Mouse (Mus musculus) ES-E14 (cell line): ENCODE results near the gene Wdfy2. TPM values are rescaled to one million over a fixed set of nuclear protein-coding genes. Genes with fewer than 3 reads are reported as not detected.

Experiments used
- DNase-seq: peaks from one replicate; pipeline ENCODE4 v3.0.0-alpha.2; 2013; ENCODE audit warnings: low read depth, low spot score
- H3K27ac ChIP-seq: 2 replicates; pipeline ENCODE4 v1.5.1; 2012; ENCODE audit warnings: low read depth, mild to moderate bottlenecking, low read length, moderate library complexity, mixed read lengths; ENCODE audit not compliant: poor library complexity, insufficient read depth, severe bottlenecking
- H3K36me3 ChIP-seq: 2 replicates; pipeline ENCODE4 v1.6.1; 2012; ENCODE audit warnings: mild to moderate bottlenecking, low read length, moderate library complexity, mixed read lengths; ENCODE audit not compliant: control insufficient read depth, poor library complexity, insufficient read depth, severe bottlenecking
- H3K4me1 ChIP-seq, 2 experiments: fragments of 150-350 bp in 1 of 2; sonication (generic) in 1 of 2; 2 replicates each; pipeline ENCODE4 v1.6.1; 2012; ENCODE audit warnings: low read length in 2 of 2, mild to moderate bottlenecking in 1 of 2, mixed read lengths in 1 of 2; ENCODE audit not compliant: control insufficient read depth in 2 of 2, insufficient read depth in 2 of 2, poor library complexity in 1 of 2
- H3K4me3 ChIP-seq, 2 experiments: fragments of 150-350 bp in 1 of 2; sonication (generic) in 1 of 2; 2 replicates each; pipeline ENCODE4 v1.5.1; 2012; ENCODE audit warnings: low read length in 2 of 2, low read depth in 1 of 2, mild to moderate bottlenecking in 1 of 2, mixed read lengths in 1 of 2; ENCODE audit not compliant: insufficient read depth in 1 of 2, poor library complexity in 1 of 2, severe bottlenecking in 1 of 2
- H3K9ac ChIP-seq: 2 replicates; pipeline ENCODE4 v1.6.1; 2012; ENCODE audit warnings: low read depth, mild to moderate bottlenecking, low read length, mixed read lengths; ENCODE audit not compliant: poor library complexity, insufficient read depth, severe bottlenecking
- H3K9me3 ChIP-seq: fragments of 150-350 bp; sonication (generic); 2 replicates; pipeline ENCODE4 v1.6.1; 2012; ENCODE audit warnings: low read depth, mild to moderate bottlenecking, low read length; ENCODE audit not compliant: control insufficient read depth, insufficient read depth
- CHD2 ChIP-seq: IDR thresholded peaks from 2 replicates; pipeline ENCODE4 v1.6.1; 2014; ENCODE audit warnings: mild to moderate bottlenecking, low read depth, low read length, inconsistent platforms
- HCFC1 ChIP-seq: IDR thresholded peaks from 2 replicates; pipeline ENCODE4 v1.6.1; 2012; ENCODE audit warnings: low read length, inconsistent platforms, borderline replicate concordance; ENCODE audit not compliant: insufficient read depth
- MAFK ChIP-seq: IDR thresholded peaks from 2 replicates; pipeline ENCODE4 v1.6.1; 2014; ENCODE audit warnings: mild to moderate bottlenecking, low read depth, low read length, inconsistent platforms; ENCODE audit not compliant: insufficient read depth
- ZC3H11A ChIP-seq: IDR thresholded peaks from 2 replicates; pipeline ENCODE4 v1.6.1; 2012; ENCODE audit warnings: low read depth, mild to moderate bottlenecking, inconsistent platforms, low read length, borderline replicate concordance
- ZNF384 ChIP-seq: IDR thresholded peaks from 2 replicates; pipeline ENCODE4 v1.6.1; 2012; ENCODE audit warnings: low read depth, low read length, inconsistent platforms
- in situ Hi-C, 2 experiments: fragments of 600-800 bp; cut with MboI; formaldehyde crosslinking; loops; one replicate each; pipeline ENCODE4 v1.15.1; 2025; ENCODE audit warnings: low sequenced_read_pairs in 2 of 2, inconsistent platforms in 1 of 2; ENCODE audit not compliant: unreplicated experiment in 2 of 2
- total RNA-seq: library from RNA; depleted of rRNA; stranded (reverse); fragments of 300-350 nt; gene quantifications from 2 replicates; pipeline ENCODE4 v1.2.3, GENCODE M21; 2012

The Wdfy2 gene
- total RNA-seq, 1 experiment, result 7.0 TPM

DNA sequence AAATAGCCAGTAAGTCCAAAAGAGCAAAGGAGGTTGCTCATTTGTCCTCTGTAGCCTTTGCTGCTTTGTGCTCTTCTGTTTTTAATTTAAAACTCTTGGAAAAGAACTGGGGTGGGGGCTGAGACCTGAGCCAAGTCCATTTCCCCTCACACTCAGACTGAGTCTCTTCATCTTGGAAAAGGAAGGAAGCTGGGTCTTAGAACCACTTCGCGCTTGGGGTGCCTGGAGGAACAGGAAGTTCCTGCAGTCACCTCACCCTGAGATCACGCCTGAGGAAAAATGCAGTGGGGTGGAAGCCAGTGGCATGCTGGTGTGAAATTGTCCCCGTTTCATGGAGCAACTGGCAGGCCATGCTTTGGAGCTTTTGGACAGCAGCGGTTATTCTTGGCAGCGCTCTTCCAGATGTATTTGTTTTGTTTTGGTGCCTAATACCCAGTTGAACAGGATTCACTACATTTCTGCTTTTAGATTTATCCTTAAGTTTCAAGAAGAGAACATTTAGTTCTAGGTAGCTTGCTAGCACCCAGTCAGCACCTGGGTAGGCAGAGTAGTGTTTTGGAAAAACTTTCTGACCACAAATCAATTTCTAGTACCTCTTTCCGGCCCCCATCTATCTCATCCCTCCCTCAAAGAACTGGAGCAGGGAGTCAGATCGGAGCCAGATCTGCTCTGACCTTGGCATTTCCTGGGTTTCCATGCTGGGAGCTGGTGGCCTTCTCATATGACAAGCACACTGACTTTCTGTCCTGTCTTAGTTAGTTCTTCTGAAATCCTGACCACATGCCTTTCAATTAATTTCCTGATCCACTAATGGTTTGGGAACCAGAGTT is 7.7 kb downstream of the Wdfy2 start:
- H3K4me1 ChIP-seq, result no peaks in the 10 kb centered on the region
- H3K36me3 ChIP-seq, result no peaks in the 10 kb centered on the region
- H3K27ac ChIP-seq, result no peak overlapping the region
- DNase-seq, result no peak
- in situ Hi-C loops, result no loop called here
- no peaks in the 10 kb centered on the region for H3K9me3 ChIP-seq
- no peak overlapping the region for H3K9ac ChIP-seq
- TF ChIP-seq HCFC1 (no peak), ZC3H11A (no peak)
- H3K4me3 ChIP-seq, result no peak overlapping the region

GRCm38 (mm10) chr14:62850980-62851379 is 13.5 kb downstream of the Wdfy2 start:
- peaks cover 0 to 2% of the 10 kb centered on the region in 2 experiments; a peak in 1 of 4 replicates for H3K4me1 ChIP-seq
- no peaks in the 10 kb centered on the region for H3K36me3 ChIP-seq
- no peak overlapping the region for H3K4me3 ChIP-seq
- no peaks in the 10 kb centered on the region for H3K9me3 ChIP-seq
- H3K27ac ChIP-seq, result no peak overlapping the region
- DNase-seq, result no peak
- in situ Hi-C loops, result no loop called here
- TF ChIP-seq HCFC1 (no peak), CHD2 (no peak)
- no peak overlapping the region for H3K9ac ChIP-seq

GRCm38 (mm10) chr14:62852840-62853239 is 15.4 kb downstream of the Wdfy2 start:
- no peaks in the 10 kb centered on the region for H3K36me3 ChIP-seq
- TF ChIP-seq ZC3H11A, result no peak
- no peak for TF ChIP-seq ZNF384
- TF ChIP-seq MAFK, result no peak
- TF ChIP-seq CHD2, result no peak
- no peak for TF ChIP-seq HCFC1
- H3K9ac ChIP-seq, result no peak overlapping the region
- no peak for DNase-seq
- H3K4me1 ChIP-seq, result peaks cover 0 to 2% of the 10 kb centered on the region in 2 experiments; a peak in 1 of 4 replicates
- no peak overlapping the region for H3K4me3 ChIP-seq
- H3K27ac ChIP-seq, result no peak overlapping the region
- H3K9me3 ChIP-seq, result no peaks in the 10 kb centered on the region
- in situ Hi-C loops, result no loop called here

- H3K9ac ChIP-seq, result no peak overlapping the region
- no peak overlapping the region for H3K27ac ChIP-seq
- H3K9me3 ChIP-seq, result no peaks in the 10 kb centered on the region
- H3K4me1 ChIP-seq, result peaks cover 0 to 2% of the 10 kb centered on the region in 2 experiments; a peak in 1 of 4 replicates
- in situ Hi-C loops, result no loop called here
- TF ChIP-seq MAFK, result no peak
- TF ChIP-seq ZNF384, result no peak
- TF ChIP-seq CHD2, result no peak
- TF ChIP-seq HCFC1, result no peak
- TF ChIP-seq ZC3H11A, result no peak
- DNase-seq, result no peak
- H3K36me3 ChIP-seq, result no peaks in the 10 kb centered on the region
- no peak overlapping the region for H3K4me3 ChIP-seq
These were observed 17.8 kb downstream of the Wdfy2 start for GRCm38 (mm10) chr14:62855077-62855835.
